Mouse (Mus musculus) yolk sac, embryonic 10.5 days (tissue): ENCODE measurements around the gene Dock11.

Experiments
- DNase-seq: peaks from one replicate; pipeline ENCODE4 v3.0.0-alpha.2; 2017; ENCODE audit warnings: low spot score

The Dock11 gene

GRCm38 (mm10) chrX:36101318-36101717 is 212.7 kb downstream of the Dock11 start:
- no peak for DNase-seq

- DNase-seq, result no peak
Observed at GRCm38 (mm10) chrX:36108601-36109000, 220.0 kb downstream of the Dock11 start.

- peak; percentile 7 for DNase-seq
Observed at GRCm38 (mm10) chrX:36111622-36112421, 223.2 kb downstream of the Dock11 start, which contains the start of gene Il13ra1. Gene Il13ra1 (plus strand): TSS chrX:36112110.

- no peak for DNase-seq
Observed at GRCm38 (mm10) chrX:36112422-36112750, 223.8 kb downstream of the Dock11 start.

- no peak for DNase-seq
Observed at GRCm38 (mm10) chrX:36115171-36115570, 226.5 kb downstream of the Dock11 start.
